Mouse (Mus musculus) hematopoietic stem cell, adult 5-6 weeks (primary cell): ENCODE measurements around the gene Ascl4. TPM values are rescaled to one million over a fixed set of nuclear protein-coding genes. Genes with fewer than 3 reads are reported as not detected.

Experiments used
- ATAC-seq, 2 experiments: fragments of 125-278 bp in 1 of 2; replicated peaks in 1 of 2; 2 replicates each; pipeline ENCODE4 v1.8.0; 2016 to 2017; ENCODE audit warnings: inconsistent platforms in 2 of 2, mild to moderate bottlenecking in 2 of 2, moderate number of reproducible peaks in 2 of 2, low read depth in 1 of 2, moderate TSS enrichment in 1 of 2; ENCODE audit not compliant: low FRiP score in 2 of 2, poor library complexity in 2 of 2, severe bottlenecking in 2 of 2, insufficient read depth in 1 of 2, low TSS enrichment in 1 of 2
- total RNA-seq: library from RNA; stranded (forward); fragments of 172-1452, 232-1000 nt; gene quantifications from 2 replicates; pipeline ENCODE4 v1.2.3, GENCODE M21; 2017

Gene Ascl4
- not detected in 2 replicates for total RNA-seq

GRCm38 (mm10) chr10:85927676-85928445 lies at the start of gene Ascl4:
Gene Ascl4 (plus strand): TSS chr10:85927681.
- ATAC-seq = peak; percentile 15 to 35; a peak in 1 of 4 replicates

- no peak for ATAC-seq
Observed at GRCm38 (mm10) chr10:85879886-85880486, 47.5 kb upstream of the Ascl4 start.

GRCm38 (mm10) chr10:85916498-85917309 lies 10.8 kb upstream of the Ascl4 start, which contains the start of gene Prdm4:
Gene Prdm4 (minus strand): TSS chr10:85917142.
- peak; percentile 99 for ATAC-seq

GRCm38 (mm10) chr10:85928499-85929207 lies 1.2 kb downstream of the Ascl4 start:
- ATAC-seq = peak; percentile 33 to 65; a peak in 3 of 4 replicates

GRCm38 (mm10) chr10:85929208-85929591 lies 1.7 kb downstream of the Ascl4 start:
- ATAC-seq = no peak

GRCm38 (mm10) chr10:85929962-85930361 lies 2.5 kb downstream of the Ascl4 start:
- ATAC-seq = no peak

GRCm38 (mm10) chr10:85936280-85936965 lies 8.9 kb downstream of the Ascl4 start:
- ATAC-seq = no peak

GRCm38 (mm10) chr10:85948483-85949196 lies 21.2 kb downstream of the Ascl4 start:
- no peak for ATAC-seq

GRCm38 (mm10) chr10:85951765-85952443 lies 24.4 kb downstream of the Ascl4 start:
- ATAC-seq = peak in 1 of 2 experiments; percentile 40; a peak in 1 of 4 replicates

GRCm38 (mm10) chr10:85953401-85953800 lies 25.9 kb downstream of the Ascl4 start:
- peak; percentile 67 to 78 for ATAC-seq

- ATAC-seq = no peak
Observed at GRCm38 (mm10) chr10:85954429-85954828, 26.9 kb downstream of the Ascl4 start.

- no peak for ATAC-seq
Observed at GRCm38 (mm10) chr10:85956871-85957419, 29.5 kb downstream of the Ascl4 start.

- peak; percentile 90 to 91 for ATAC-seq
Observed at GRCm38 (mm10) chr10:85957464-85957950, 30.0 kb downstream of the Ascl4 start, which contains the start of gene Rtcb. Gene Rtcb (minus strand): TSS chr10:85957823.

GRCm38 (mm10) chr10:85962897-85963296 lies 35.4 kb downstream of the Ascl4 start:
- no peak for ATAC-seq

GRCm38 (mm10) chr10:85964316-85964715 lies 36.8 kb downstream of the Ascl4 start:
- ATAC-seq = no peak
